Mouse (Mus musculus) liver, adult 2 months (tissue): ENCODE results near the gene Apol6.

ENCODE experiments used
- CTCF ChIP-seq: fragments of 200-500 bp; IDR thresholded peaks from 2 replicates; pipeline ENCODE4 v1.5.1; 2011; ENCODE audit warnings: low read depth, low read length, control low read depth
- POLR2A ChIP-seq: fragments of 200-500 bp; IDR thresholded peaks from 2 replicates; pipeline ENCODE4 v1.6.1; 2011; ENCODE audit warnings: low read length, control low read depth; ENCODE audit not compliant: insufficient read depth; ENCODE audit errors: extremely low read depth

- TF ChIP-seq CTCF (no peak), POLR2A (no peak)
These were observed 41.3 kb downstream of the Apol6 start for GRCm38 (mm10) chr15:77085818-77086217.
